Mouse (Mus musculus) thymus, adult 2 months (tissue): ENCODE data around the gene Gpx6.

Experiments used
- CTCF ChIP-seq: fragments of 200-500 bp; IDR thresholded peaks from 2 replicates; pipeline ENCODE4 v1.5.1; 2012; ENCODE audit warnings: mild to moderate bottlenecking, control low read depth, low read length, moderate library complexity, borderline replicate concordance; ENCODE audit not compliant: control insufficient read depth, poor library complexity, insufficient read depth; ENCODE audit errors: extremely low read depth
- POLR2A ChIP-seq: fragments of 200-500 bp; IDR thresholded peaks from 2 replicates; pipeline ENCODE4 v1.6.1; 2012; ENCODE audit warnings: mild to moderate bottlenecking, low read length, control low read depth, moderate library complexity; ENCODE audit not compliant: control insufficient read depth, poor library complexity, insufficient read depth; ENCODE audit errors: extremely low read depth

- TF ChIP-seq POLR2A = no peak
- TF ChIP-seq CTCF = no peak
These were observed 32.4 kb upstream of the Gpx6 start for GRCm38 (mm10) chr13:21279559-21279958.
